Mouse (Mus musculus) spleen, adult 2 months (tissue): ENCODE measurements at regions not wholly inside any gene's neighbourhood (a gene's known extent, or its start where the extent isn't known, plus 50 kb on each side); places are given as distances from the start of the nearest gene placed in this dataset.

Source experiments
- DNase-seq, 2 experiments: peaks; one replicate each; pipeline versions ENCODE4 v3.0.0 to v3.0.0-alpha.2; 2012 to 2021; ENCODE audit warnings: low spot score in 2 of 2, low read depth in 1 of 2
- H3K27ac ChIP-seq: fragments of 200-500 bp; 2 replicates; pipeline ENCODE4 v1.5.1; 2012; ENCODE audit warnings: low read length, inconsistent platforms; ENCODE audit not compliant: insufficient read depth
- H3K27me3 ChIP-seq: fragments of 200-500 bp; 2 replicates; pipeline ENCODE4 v1.6.1; 2012; ENCODE audit warnings: mild to moderate bottlenecking, moderate library complexity, low read length, inconsistent platforms; ENCODE audit not compliant: control insufficient read depth, insufficient read depth
- H3K36me3 ChIP-seq: fragments of 200-500 bp; 2 replicates; pipeline ENCODE4 v1.6.1; 2012; ENCODE audit warnings: mild to moderate bottlenecking, low read length, inconsistent platforms; ENCODE audit not compliant: control insufficient read depth, insufficient read depth
- H3K4me1 ChIP-seq: fragments of 200-500 bp; 2 replicates; pipeline ENCODE4 v1.6.1; 2011; ENCODE audit warnings: inconsistent platforms; ENCODE audit not compliant: control insufficient read depth, insufficient read depth, insufficient read length
- H3K4me3 ChIP-seq: fragments of 200-500 bp; 2 replicates; pipeline ENCODE4 v1.5.1; 2011; ENCODE audit warnings: mild to moderate bottlenecking, inconsistent platforms; ENCODE audit not compliant: insufficient read depth, insufficient read length; ENCODE audit errors: extremely low read depth
- CTCF ChIP-seq: fragments of 200-500 bp; IDR thresholded peaks from 2 replicates; pipeline ENCODE4 v1.5.1; 2011; ENCODE audit warnings: mild to moderate bottlenecking, inconsistent platforms; ENCODE audit not compliant: insufficient read depth, insufficient read length, insufficient replicate concordance; ENCODE audit errors: extremely low read depth
- POLR2A ChIP-seq: fragments of 200-500 bp; IDR thresholded peaks from 2 replicates; pipeline ENCODE4 v1.6.1; 2011; ENCODE audit warnings: low read depth, low read length, inconsistent platforms
- WGBS: fragments of 180-500 bp; shearing (Covaris S2); methylation state at CpG from one replicate; pipeline ENCODE4 v1.1.7; 2018; 5-methylcytosine and 5-hydroxymethylcytosine counted together

DNA sequence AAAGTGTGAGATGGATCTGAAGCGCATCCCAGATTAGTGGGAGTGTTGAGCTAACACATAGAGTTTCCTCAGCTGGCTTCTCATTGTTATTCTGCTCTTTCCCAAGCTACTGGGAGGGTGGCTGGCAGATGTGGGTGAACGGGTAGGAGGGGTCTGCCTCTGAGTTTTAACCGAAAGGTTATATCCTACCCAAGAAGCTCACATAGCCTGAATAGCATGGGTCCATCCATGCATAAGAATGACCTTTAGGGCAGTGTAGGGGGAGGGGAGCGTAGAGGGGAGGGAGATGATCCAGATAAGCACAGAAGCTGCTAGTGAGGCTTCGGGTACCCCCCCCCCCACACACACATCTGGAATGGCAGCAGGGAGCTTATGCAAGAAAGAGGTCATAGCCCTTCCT is 113.2 kb upstream of the Sh3bp4 start:
- no peak for TF ChIP-seq POLR2A
- no peak for TF ChIP-seq CTCF
- no peak for DNase-seq
- H3K27ac ChIP-seq = no peak overlapping the region
- no peaks in the 10 kb centered on the region for H3K27me3 ChIP-seq
- no peaks in the 10 kb centered on the region for H3K4me1 ChIP-seq
- 80% methylated on average over 5 of the region's 5 CpGs for WGBS
- H3K4me3 ChIP-seq = no peak overlapping the region
- H3K36me3 ChIP-seq = no peaks in the 10 kb centered on the region

DNA sequence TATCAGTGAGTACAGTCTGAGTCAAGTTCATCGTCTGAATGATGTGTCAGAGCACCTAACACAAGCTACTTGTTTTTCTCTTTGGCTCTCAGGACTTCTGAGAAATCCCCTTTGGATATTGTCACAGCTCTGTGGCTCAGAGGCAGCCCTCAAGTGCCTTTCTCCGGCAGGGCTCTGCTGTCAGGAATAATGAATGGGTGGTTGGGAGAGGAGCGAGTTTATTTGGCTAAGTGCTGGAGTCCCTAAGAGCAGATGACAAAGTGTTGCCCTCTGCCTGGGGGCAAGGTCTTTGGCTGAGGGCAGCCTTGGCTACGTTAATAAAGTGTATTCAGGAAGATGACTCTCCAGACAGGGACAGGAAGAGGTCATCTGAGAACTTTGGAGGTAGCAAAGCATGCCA is 110.5 kb upstream of the Sh3bp4 start:
- no peak for TF ChIP-seq CTCF
- TF ChIP-seq POLR2A = no peak
- H3K27me3 ChIP-seq = no peaks in the 10 kb centered on the region
- H3K4me1 ChIP-seq = no peaks in the 10 kb centered on the region
- no peak overlapping the region for H3K27ac ChIP-seq
- 69% methylated on average over 4 of the region's 4 CpGs for WGBS
- no peaks in the 10 kb centered on the region for H3K36me3 ChIP-seq
- no peak for DNase-seq
- no peak overlapping the region for H3K4me3 ChIP-seq

DNA sequence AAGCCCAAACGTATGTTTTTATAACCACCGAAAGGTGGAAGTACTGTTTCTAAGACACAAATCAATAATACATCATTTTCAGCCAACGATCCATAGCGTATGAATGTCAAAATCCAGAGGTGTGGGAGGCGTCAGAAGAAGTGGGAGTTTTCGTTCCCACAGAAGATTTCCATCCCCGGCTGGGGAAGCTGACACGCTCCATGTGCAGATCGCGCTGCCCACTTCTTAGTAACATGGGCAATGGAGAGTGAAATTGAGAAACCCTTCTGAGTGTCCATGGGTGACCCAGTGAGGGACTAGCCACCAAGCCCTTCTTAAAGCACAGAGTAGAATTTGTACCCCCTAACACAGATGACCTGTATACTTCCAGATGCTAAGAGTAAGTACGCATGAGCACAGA is 110.1 kb upstream of the Sh3bp4 start:
- H3K27ac ChIP-seq = no peak overlapping the region
- H3K27me3 ChIP-seq = no peaks in the 10 kb centered on the region
- H3K36me3 ChIP-seq = no peaks in the 10 kb centered on the region
- WGBS = 92% methylated on average over 11 of the region's 11 CpGs
- H3K4me1 ChIP-seq = no peaks in the 10 kb centered on the region
- TF ChIP-seq CTCF = no peak
- no peak for TF ChIP-seq POLR2A
- H3K4me3 ChIP-seq = no peak overlapping the region
- DNase-seq = no peak

DNA sequence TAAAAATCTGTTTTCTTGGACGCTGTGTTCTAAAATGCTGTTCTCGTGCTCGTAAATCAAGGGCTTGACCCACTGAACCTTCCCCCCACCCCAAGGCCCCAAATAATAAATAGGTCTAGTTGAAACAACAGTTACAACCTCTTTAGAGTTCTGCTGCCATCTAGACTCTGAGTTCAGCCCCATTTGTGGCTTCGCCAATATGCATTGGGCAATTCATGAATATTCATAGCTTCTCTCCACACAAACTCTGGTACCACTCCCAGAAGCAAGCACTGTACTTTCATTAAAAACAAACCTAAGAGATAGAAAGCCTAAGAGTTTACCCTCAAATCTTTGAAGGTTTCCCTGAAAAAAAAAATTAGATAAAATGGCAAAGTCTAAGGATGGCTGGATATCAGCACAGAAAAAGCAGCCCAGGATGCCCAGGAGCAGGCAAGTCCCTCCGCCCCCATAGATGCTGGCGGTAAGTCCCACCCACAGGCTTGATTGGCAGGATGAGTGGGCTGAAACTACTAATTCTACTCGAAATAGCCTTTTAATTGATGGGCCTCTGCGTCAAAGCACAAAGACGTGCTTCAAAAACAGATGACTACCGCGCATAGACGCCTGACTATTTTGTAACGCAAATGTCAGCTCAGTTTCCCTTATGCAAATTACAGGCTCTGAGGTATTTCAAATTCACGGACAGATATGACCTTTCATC is 106.0 kb upstream of the Sh3bp4 start:
- no peak for DNase-seq
- no peak overlapping the region for H3K27ac ChIP-seq
- no peak overlapping the region for H3K4me3 ChIP-seq
- WGBS = 90% methylated on average over 14 of the region's 14 CpGs
- no peaks in the 10 kb centered on the region for H3K36me3 ChIP-seq
- H3K4me1 ChIP-seq = no peaks in the 10 kb centered on the region
- TF ChIP-seq POLR2A (no peak), CTCF (no peak)
- no peaks in the 10 kb centered on the region for H3K27me3 ChIP-seq

DNA sequence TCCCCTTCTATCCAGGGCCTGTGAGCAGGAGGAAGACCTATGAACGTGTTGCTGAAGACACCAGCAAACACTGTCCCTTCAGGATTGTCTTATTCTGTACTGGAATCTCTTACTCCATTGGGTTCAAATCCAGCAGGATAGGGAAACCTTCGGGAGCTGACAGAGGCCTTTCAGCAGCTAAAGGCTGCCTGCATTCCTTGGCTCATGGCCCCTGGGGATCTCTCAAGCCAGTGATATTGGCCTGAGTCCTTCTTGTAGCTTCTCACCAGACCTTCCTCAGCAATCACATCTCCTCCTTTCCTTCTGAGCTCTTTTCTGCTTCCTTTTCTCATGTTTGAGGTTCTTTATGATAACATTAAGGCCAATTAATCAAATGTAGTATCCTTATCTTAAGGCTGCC is 103.8 kb upstream of the Sh3bp4 start:
- no peak for TF ChIP-seq CTCF
- no peak for TF ChIP-seq POLR2A
- no peaks in the 10 kb centered on the region for H3K36me3 ChIP-seq
- 80% methylated on average over 2 of the region's 2 CpGs for WGBS
- no peaks in the 10 kb centered on the region for H3K4me1 ChIP-seq
- H3K27ac ChIP-seq = no peak overlapping the region
- no peak overlapping the region for H3K4me3 ChIP-seq
- H3K27me3 ChIP-seq = no peaks in the 10 kb centered on the region
- no peak for DNase-seq

DNA sequence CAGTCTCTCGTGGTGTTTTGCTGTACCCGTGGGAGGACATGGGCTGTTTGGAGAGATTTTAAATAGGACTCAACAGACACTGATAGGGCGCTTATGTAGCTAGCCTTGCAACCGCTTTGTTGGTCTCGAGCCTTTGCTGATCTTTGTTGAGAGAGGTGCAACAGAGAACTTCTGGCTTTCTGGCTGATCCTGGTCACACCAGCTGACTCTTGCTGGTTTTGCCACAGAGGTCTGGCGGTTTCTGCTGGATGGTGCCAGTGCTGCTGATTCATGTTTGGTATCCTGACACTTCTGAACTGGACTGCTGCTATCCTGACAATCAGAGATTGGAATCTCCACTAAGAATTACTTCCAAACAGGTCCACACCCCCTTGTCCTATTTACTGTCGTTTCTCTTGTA is 102.1 kb upstream of the Sh3bp4 start:
- no peak for DNase-seq
- no peaks in the 10 kb centered on the region for H3K27me3 ChIP-seq
- no peak overlapping the region for H3K4me3 ChIP-seq
- TF ChIP-seq POLR2A (no peak), CTCF (no peak)
- H3K4me1 ChIP-seq = no peaks in the 10 kb centered on the region
- H3K36me3 ChIP-seq = no peaks in the 10 kb centered on the region
- WGBS = 89% methylated on average over 7 of the region's 7 CpGs
- H3K27ac ChIP-seq = no peak overlapping the region

DNA sequence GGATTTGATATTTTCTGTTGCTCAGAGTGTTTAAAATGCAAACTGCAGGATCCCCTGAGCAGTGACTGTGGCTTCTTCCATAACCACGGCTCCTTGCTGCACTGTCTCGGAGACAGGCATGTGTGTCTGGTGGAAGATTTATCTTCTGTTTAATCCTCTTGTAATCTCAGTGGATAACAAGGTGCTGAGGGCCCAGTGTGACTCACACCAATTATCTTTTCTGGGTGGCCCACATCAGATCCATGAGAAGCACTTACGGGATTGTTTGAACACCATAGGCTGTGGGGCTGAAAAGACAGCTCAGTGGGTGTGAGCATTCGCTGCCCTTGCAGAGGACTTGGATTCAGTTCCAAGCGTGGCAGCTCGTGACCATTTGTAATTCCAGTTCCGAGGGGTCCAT is 101.2 kb upstream of the Sh3bp4 start:
- Histone ChIP-seq H3K4me1 (no peaks in the 10 kb centered on the region), H3K4me3 (no peak overlapping the region), H3K27ac (no peak overlapping the region), H3K36me3 (no peaks in the 10 kb centered on the region), H3K27me3 (no peaks in the 10 kb centered on the region)
- TF ChIP-seq POLR2A = no peak
- no peak for TF ChIP-seq CTCF
- 92% methylated on average over 7 of the region's 7 CpGs for WGBS
- no peak for DNase-seq
